Comparison of ENCODE assay signal across 19 mouse cellular contexts in genomic region chr11:78207190-78207589, GRCm38 (mm10). TPM values are rescaled to one million over a fixed set of nuclear protein-coding genes. Genes with fewer than 3 reads are reported as not detected.
"Had no signal": no experiment of that assay in that cellular context is flagged by ENCODE, and none has a peak within 500 bp of the region (broad histone marks: within the 10 kb centered on the region; RNA-seq: fewer than 3 reads in every experiment).

No protein-coding gene starts in this region.

- H3K9me3 ChIP-seq: midbrain, embryonic 10.5 days; midbrain, embryonic 12.5 days; neural tube, embryonic 12.5 days; stomach, embryonic 15.5 days had no signal

- H3K27me3 ChIP-seq: midbrain, embryonic 12.5 days; neural tube, embryonic 12.5 days; stomach, embryonic 15.5 days had no signal

- H3K4me1 ChIP-seq: midbrain, embryonic 12.5 days had no signal

- H3K9ac ChIP-seq: liver, embryonic 14.5 days; lung, embryonic 14.5 days; midbrain, embryonic 12.5 days; stomach, embryonic 15.5 days had no signal

- H3K27ac ChIP-seq: liver, embryonic 14.5 days; midbrain, embryonic 10.5 days; midbrain, embryonic 12.5 days; stomach, embryonic 15.5 days; stomach, postnatal 0 days had no signal

- H3K4me3 ChIP-seq: midbrain, embryonic 10.5 days; midbrain, embryonic 12.5 days; neural tube, embryonic 12.5 days; stomach, embryonic 15.5 days had no signal

- ATAC-seq: midbrain, embryonic 16.5 days had no signal

- H3K4me2 ChIP-seq: lung, embryonic 14.5 days; midbrain, embryonic 12.5 days; neural tube, embryonic 12.5 days; stomach, embryonic 15.5 days had no signal

- DNase-seq: lung, adult 18-20 months; lung, embryonic 14.5 days; lung, postnatal 10 days; lung, postnatal 4 days; midbrain, embryonic 14.5 days; right cerebral cortex, postnatal 14 days; thymus, adult 2 months; thymus, postnatal 25 days; thymus, postnatal 4 days had no signal

RNA-seq across cellular contexts. Expression of gene Proca1, which starts 14.0 kb away (rescaled TPM):
- total RNA-seq: megakaryocyte-erythroid progenitor cell, adult 5-6 weeks; neutrophil, adult 5-6 weeks had no signal

RNA-seq across cellular contexts. Expression of gene Rab34, which starts 19.0 kb away (rescaled TPM):
- total RNA-seq: megakaryocyte, adult 5-6 weeks; neutrophil, adult 5-6 weeks had no signal
